Comparison of ENCODE assay signal across 13 mouse cellular contexts in the genomic region with DNA sequence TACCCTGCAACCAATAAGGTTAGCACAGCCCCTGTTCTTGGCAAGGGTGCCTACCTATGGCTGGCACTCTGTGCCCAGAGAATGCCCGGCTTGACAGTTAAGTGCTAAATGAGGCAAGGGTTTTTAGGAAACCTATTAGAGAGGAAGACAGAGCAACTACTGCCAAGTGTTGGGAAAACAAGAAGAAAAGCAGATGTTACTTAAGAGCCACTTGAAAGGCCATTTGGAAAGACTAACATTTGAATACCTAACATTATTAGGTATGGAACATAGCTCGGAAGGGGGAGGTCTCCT. TPM values are rescaled to one million over a fixed set of nuclear protein-coding genes. Genes with fewer than 3 reads are reported as not detected.
DNase-seq lines count a peak whose midpoint lies in the region; ATAC-seq and TF ChIP-seq lines count a peak whose summit lies in the region.
"Had no signal": no experiment of that assay in that cellular context is flagged by ENCODE, and none has a peak within 500 bp of the region (broad histone marks: within the 10 kb centered on the region; RNA-seq: fewer than 3 reads in every experiment).

No protein-coding gene starts in this region.

- intact Hi-C loops in left cerebral cortex, postnatal 36 days (cut with DNase I): no loop called here

- peak overlapping the region; percentile 97; the same call in 1 of the 2 replicates for H3K4me2 ChIP-seq in forebrain, embryonic 13.5 days
- peak overlapping the region; percentile 95 for H3K4me2 ChIP-seq in liver, embryonic 15.5 days
- H3K4me2 ChIP-seq in liver, embryonic 11.5 days: no peak overlapping the region

- H3K27me3 ChIP-seq in forebrain, embryonic 13.5 days: no peaks in the 10 kb centered on the region
- H3K27me3 ChIP-seq in forebrain, embryonic 10.5 days (ENCODE audit: poor library complexity, severe bottlenecking): peaks cover 12% of the 10 kb centered on the region
- no peaks in the 10 kb centered on the region for H3K27me3 ChIP-seq in liver, embryonic 15.5 days
- no peaks in the 10 kb centered on the region for H3K27me3 ChIP-seq in liver, embryonic 11.5 days (replicated peaks; ENCODE audit: control insufficient read depth, insufficient read depth, low read length)
- H3K27me3 ChIP-seq: embryonic facial prominence, embryonic 12.5 days had no signal

- TF ChIP-seq POLR2A in bone marrow macrophage, adult 2 months (IDR thresholded peaks at IDR 0.05; ENCODE audit: borderline replicate concordance, low read depth, low read length): no peak

- no peak for ATAC-seq in forebrain, embryonic 13.5 days
- no peak for ATAC-seq in liver, embryonic 15.5 days (ENCODE audit: insufficient read depth)
- no peak for ATAC-seq in liver, embryonic 11.5 days (replicated peaks; ENCODE audit: low FRiP score)

- no peaks in the 10 kb centered on the region for H3K36me3 ChIP-seq in forebrain, embryonic 13.5 days (ENCODE audit: poor library complexity, severe bottlenecking)
- H3K36me3 ChIP-seq in forebrain, embryonic 10.5 days (replicated peaks): no peaks in the 10 kb centered on the region
- peaks cover 6% of the 10 kb centered on the region; the same call in 1 of the 2 replicates for H3K36me3 ChIP-seq in liver, embryonic 15.5 days (replicated peaks)
- no peaks in the 10 kb centered on the region for H3K36me3 ChIP-seq in liver, embryonic 11.5 days (ENCODE audit: control insufficient read depth, insufficient read depth, low read length)
- peaks cover 3% of the 10 kb centered on the region; the same call in 1 of the 2 replicates for H3K36me3 ChIP-seq in macrophage (ENCODE audit: inconsistent target)
- H3K36me3 ChIP-seq: embryonic facial prominence, embryonic 12.5 days had no signal

- H3K4me1 ChIP-seq in forebrain, embryonic 13.5 days: peaks cover 33% of the 10 kb centered on the region
- H3K4me1 ChIP-seq in forebrain, embryonic 10.5 days: peaks cover 26% of the 10 kb centered on the region
- peaks cover 17% of the 10 kb centered on the region for H3K4me1 ChIP-seq in liver, embryonic 15.5 days (replicated peaks)
- 0 out of 2 replicates have a peak, but pooled peaks cover 3% of the 10 kb centered on the region for H3K4me1 ChIP-seq in liver, embryonic 11.5 days (replicated peaks; ENCODE audit: control insufficient read depth, insufficient read depth, low read length)
- peaks cover 36% of the 10 kb centered on the region for H3K4me1 ChIP-seq in bone marrow macrophage, adult 2 months (ENCODE audit: control insufficient read depth, insufficient read depth, low read length)
- H3K4me1 ChIP-seq: embryonic facial prominence, embryonic 12.5 days had no signal

- WGBS in forebrain, embryonic 13.5 days: 64% methylated on average over 2 of the region's 2 CpGs
- 87% methylated on average over 2 of the region's 2 CpGs for WGBS in forebrain, embryonic 10.5 days
- WGBS in liver, embryonic 15.5 days (ENCODE audit: insufficient replicate concordance): 81% methylated on average over 2 of the region's 2 CpGs
- WGBS in liver, embryonic 11.5 days: 96% methylated on average over 2 of the region's 2 CpGs
- 60% methylated on average over 2 of the region's 2 CpGs for WGBS in macrophage (ENCODE audit: missing documents)

- peaks cover 52% of the 10 kb centered on the region for H3K79me2 ChIP-seq in macrophage (ENCODE audit: inconsistent target)

- no peak overlapping the region for H3K27ac ChIP-seq in forebrain, embryonic 13.5 days
- no peak overlapping the region for H3K27ac ChIP-seq in forebrain, embryonic 10.5 days
- no peak overlapping the region for H3K27ac ChIP-seq in liver, embryonic 15.5 days (replicated peaks)
- no peak overlapping the region for H3K27ac ChIP-seq in liver, embryonic 11.5 days (ENCODE audit: low read depth, low read length)
- H3K27ac ChIP-seq in bone marrow macrophage, adult 2 months (ENCODE audit: insufficient read depth, low read depth, low read length): peak overlapping the region; percentile 79
- peak overlapping the region; percentile 65 for H3K27ac ChIP-seq in macrophage
- H3K27ac ChIP-seq: embryonic facial prominence, embryonic 12.5 days had no signal

- H3K4me3 ChIP-seq in forebrain, embryonic 13.5 days: no peak overlapping the region
- no peak overlapping the region for H3K4me3 ChIP-seq in forebrain, embryonic 10.5 days
- H3K4me3 ChIP-seq in liver, embryonic 15.5 days (replicated peaks): peak overlapping the region; percentile 20
- no peak overlapping the region for H3K4me3 ChIP-seq in liver, embryonic 11.5 days (ENCODE audit: low read depth, low read length)
- peak overlapping the region; percentile 78 for H3K4me3 ChIP-seq in bone marrow macrophage, adult 2 months (ENCODE audit: insufficient read depth, low read length)
- H3K4me3 ChIP-seq in macrophage (ENCODE audit: inconsistent target): peak overlapping the region; percentile 69

- no peak overlapping the region for H3K9ac ChIP-seq in forebrain, embryonic 13.5 days
- no peak overlapping the region for H3K9ac ChIP-seq in liver, embryonic 15.5 days
- no peak overlapping the region for H3K9ac ChIP-seq in liver, embryonic 11.5 days (ENCODE audit: low read depth, low read length)
- H3K9ac ChIP-seq: embryonic facial prominence, embryonic 12.5 days; lung, embryonic 14.5 days had no signal

- DNase-seq in forebrain, embryonic 10.5 days (ENCODE audit: extremely low spot score, low spot score): no peak
- DNase-seq in liver, embryonic 11.5 days (ENCODE audit: low spot score): no peak
- no peak for DNase-seq in right cerebral cortex, postnatal 10 days (ENCODE audit: low spot score in 2 of 2)
- no peak for DNase-seq in left cerebral cortex, postnatal 36 days (ENCODE audit: low spot score in 2 of 2)
- DNase-seq: cerebellum, postnatal 25 days; heart, postnatal 14 days; lung, embryonic 14.5 days had no signal

- TF ChIP-seq CTCF in bone marrow macrophage, adult 2 months (IDR thresholded peaks at IDR 0.05; ENCODE audit: low read depth, low read length): no peak

- no peaks in the 10 kb centered on the region for H3K9me3 ChIP-seq in forebrain, embryonic 13.5 days (replicated peaks)
- H3K9me3 ChIP-seq in forebrain, embryonic 10.5 days: no peaks in the 10 kb centered on the region
- H3K9me3 ChIP-seq in liver, embryonic 15.5 days (replicated peaks): no peaks in the 10 kb centered on the region
- H3K9me3 ChIP-seq in liver, embryonic 11.5 days (ENCODE audit: control insufficient read depth, low read length): no peaks in the 10 kb centered on the region
- H3K9me3 ChIP-seq: embryonic facial prominence, embryonic 12.5 days had no signal

RNA-seq across cellular contexts. Expression of gene Hexb, which starts 1.3 kb away (rescaled TPM):
- 21.4 and 21.6 TPM in 2 replicates for polyA plus RNA-seq in forebrain, embryonic 13.5 days (2015; fragmentation: Nextera tagmentation; extraction: Ambion mirVana)
- polyA plus RNA-seq in forebrain, embryonic 10.5 days (2016; fragmentation: Nextera tagmentation; extraction: Ambion mirVana): 18.4 and 20.5 TPM in 2 replicates
- 26.0 and 28.3 TPM in 2 replicates for polyA plus RNA-seq in liver, embryonic 15.5 days (2015; fragmentation: Nextera tagmentation; extraction: Ambion mirVana)
- 20.6 and 21.8 TPM in 2 replicates for polyA plus RNA-seq in liver, embryonic 11.5 days (2014; fragmentation: Nextera tagmentation; extraction: Ambion mirVana)
- 312 and 325 TPM in 2 replicates for polyA plus RNA-seq in bone marrow macrophage, adult 2 months (2012; ENCODE audit: insufficient read depth, insufficient read length, missing spikeins)
- 10 to 100 TPM in 16 of 26 experiments, 1 to 10 TPM in 10; 4.6 to 48.1 (median 14.8) TPM for total RNA-seq in macrophage (2018; cell fraction: chromatin; rRNA removed)
- 100 to 1,000 TPM in 24 of 26 experiments, 10 to 100 TPM in 2; 93.2 to 216 (median 132) TPM for total RNA-seq in macrophage (2018; cell fraction: cytosol; rRNA removed)
- total RNA-seq in macrophage (2018; cell fraction: nucleus; rRNA removed): 100 to 1,000 TPM in 20 of 26 experiments, 10 to 100 TPM in 6; 27.6 to 165 (median 120) TPM
- polyA plus RNA-seq in macrophage (2018): 132 to 213 TPM (median 194 TPM) in 3 replicates
- 100 to 1,000 TPM; 111 to 119 TPM for total RNA-seq in left cerebral cortex, postnatal 36 days (2021)

RNA-seq across cellular contexts. Expression of gene Enc1, which starts 44.0 kb away (rescaled TPM):
- polyA plus RNA-seq in forebrain, embryonic 13.5 days (2015; fragmentation: Nextera tagmentation; extraction: Ambion mirVana): 44.4 and 45.2 TPM in 2 replicates
- polyA plus RNA-seq in forebrain, embryonic 10.5 days (2016; fragmentation: Nextera tagmentation; extraction: Ambion mirVana): 7.8 and 10.0 TPM in 2 replicates
- 0.55 and 0.67 TPM in 2 replicates for polyA plus RNA-seq in liver, embryonic 15.5 days (2015; fragmentation: Nextera tagmentation; extraction: Ambion mirVana)
- polyA plus RNA-seq in liver, embryonic 11.5 days (2014; fragmentation: Nextera tagmentation; extraction: Ambion mirVana): 1.9 and 2.2 TPM in 2 replicates
- polyA plus RNA-seq in bone marrow macrophage, adult 2 months (2012; ENCODE audit: insufficient read depth, insufficient read length, missing spikeins): 9.2 and 10.7 TPM in 2 replicates
- total RNA-seq in macrophage (2018; cell fraction: chromatin; rRNA removed): 10 to 100 TPM in 2 of 26 experiments, 1 to 10 TPM in 21, under 1 TPM in 3; 0.89 to 12.9 (median 2.6) TPM
- 10 to 100 TPM in 12 of 26 experiments, 1 to 10 TPM in 14; 2.9 to 22.2 (median 7.3) TPM for total RNA-seq in macrophage (2018; cell fraction: cytosol; rRNA removed)
- 10 to 100 TPM in 7 of 26 experiments, 1 to 10 TPM in 19; 3.0 to 22.6 (median 7.3) TPM for total RNA-seq in macrophage (2018; cell fraction: nucleus; rRNA removed)
- polyA plus RNA-seq in macrophage (2018): 8.5 to 16.0 TPM (median 15.6 TPM) in 3 replicates
- 100 to 1,000 TPM; 570 to 627 TPM for total RNA-seq in left cerebral cortex, postnatal 36 days (2021)
- total RNA-seq: MEL had no signal

RNA-seq across cellular contexts. Expression of gene Gfm2, which starts 59.1 kb away (rescaled TPM):
- polyA plus RNA-seq in forebrain, embryonic 13.5 days (2015; fragmentation: Nextera tagmentation; extraction: Ambion mirVana): 33.4 and 36.7 TPM in 2 replicates
- polyA plus RNA-seq in forebrain, embryonic 10.5 days (2016; fragmentation: Nextera tagmentation; extraction: Ambion mirVana): 44.0 and 47.1 TPM in 2 replicates
- 16.6 and 17.1 TPM in 2 replicates for polyA plus RNA-seq in liver, embryonic 15.5 days (2015; fragmentation: Nextera tagmentation; extraction: Ambion mirVana)
- 47.0 and 50.7 TPM in 2 replicates for polyA plus RNA-seq in liver, embryonic 11.5 days (2014; fragmentation: Nextera tagmentation; extraction: Ambion mirVana)
- polyA plus RNA-seq in bone marrow macrophage, adult 2 months (2012; ENCODE audit: insufficient read depth, insufficient read length, missing spikeins): 20.0 and 24.4 TPM in 2 replicates
- total RNA-seq in macrophage (2018; cell fraction: chromatin; rRNA removed): 100 to 1,000 TPM in 14 of 26 experiments, 10 to 100 TPM in 12; 34.0 to 178 (median 108) TPM
- total RNA-seq in macrophage (2018; cell fraction: cytosol; rRNA removed): 10 to 100 TPM; 12.9 to 26.3 (median 20.0) TPM
- 100 to 1,000 TPM in 1 of 26 experiments, 10 to 100 TPM in 25; 25.4 to 104 (median 52.0) TPM for total RNA-seq in macrophage (2018; cell fraction: nucleus; rRNA removed)
- polyA plus RNA-seq in macrophage (2018): 18.1 to 28.5 TPM (median 20.5 TPM) in 3 replicates
- total RNA-seq in left cerebral cortex, postnatal 36 days (2021): 10 to 100 TPM; 21.0 to 30.8 TPM

RNA-seq across cellular contexts. Expression of gene Nsa2, which starts 59.1 kb away (rescaled TPM):
- polyA plus RNA-seq in forebrain, embryonic 13.5 days (2015; fragmentation: Nextera tagmentation; extraction: Ambion mirVana): 46.2 and 53.2 TPM in 2 replicates
- polyA plus RNA-seq in forebrain, embryonic 10.5 days (2016; fragmentation: Nextera tagmentation; extraction: Ambion mirVana): 60.6 and 65.2 TPM in 2 replicates
- 19.2 and 20.7 TPM in 2 replicates for polyA plus RNA-seq in liver, embryonic 15.5 days (2015; fragmentation: Nextera tagmentation; extraction: Ambion mirVana)
- polyA plus RNA-seq in liver, embryonic 11.5 days (2014; fragmentation: Nextera tagmentation; extraction: Ambion mirVana): 75.6 and 82.3 TPM in 2 replicates
- polyA plus RNA-seq in bone marrow macrophage, adult 2 months (2012; ENCODE audit: insufficient read depth, insufficient read length, missing spikeins): 251 and 257 TPM in 2 replicates
- 10 to 100 TPM; 10.3 to 50.5 (median 25.7) TPM for total RNA-seq in macrophage (2018; cell fraction: chromatin; rRNA removed)
- 100 to 1,000 TPM; 113 to 221 (median 141) TPM for total RNA-seq in macrophage (2018; cell fraction: cytosol; rRNA removed)
- total RNA-seq in macrophage (2018; cell fraction: nucleus; rRNA removed): 10 to 100 TPM; 14.3 to 48.9 (median 35.0) TPM
- 150 to 444 TPM (median 165 TPM) in 3 replicates for polyA plus RNA-seq in macrophage (2018)
- 10 to 100 TPM; 37.1 to 37.3 TPM for total RNA-seq in left cerebral cortex, postnatal 36 days (2021)

Comparison
In these comparisons a context has a peak if more than half of its experiments do, and no peak if none do; other contexts are left out.
1. H3K4me3 ChIP-seq: peak in liver, embryonic 15.5 days (single experiment), bone marrow macrophage, adult 2 months (single experiment) and macrophage (single experiment); none in forebrain, embryonic 13.5 days (single experiment), forebrain, embryonic 10.5 days (single experiment) and liver, embryonic 11.5 days (single experiment).
2. H3K27ac ChIP-seq: peak in bone marrow macrophage, adult 2 months (single experiment) and macrophage (single experiment); none in forebrain, embryonic 13.5 days (single experiment), forebrain, embryonic 10.5 days (single experiment), liver, embryonic 15.5 days (single experiment) and liver, embryonic 11.5 days (single experiment).